Mouse (Mus musculus): ENCODE measurements at regions not wholly inside any gene's neighbourhood (a gene's known extent, or its start where the extent isn't known, plus 50 kb on each side); places are given as distances from the start of the nearest gene placed in this dataset.

DNA sequence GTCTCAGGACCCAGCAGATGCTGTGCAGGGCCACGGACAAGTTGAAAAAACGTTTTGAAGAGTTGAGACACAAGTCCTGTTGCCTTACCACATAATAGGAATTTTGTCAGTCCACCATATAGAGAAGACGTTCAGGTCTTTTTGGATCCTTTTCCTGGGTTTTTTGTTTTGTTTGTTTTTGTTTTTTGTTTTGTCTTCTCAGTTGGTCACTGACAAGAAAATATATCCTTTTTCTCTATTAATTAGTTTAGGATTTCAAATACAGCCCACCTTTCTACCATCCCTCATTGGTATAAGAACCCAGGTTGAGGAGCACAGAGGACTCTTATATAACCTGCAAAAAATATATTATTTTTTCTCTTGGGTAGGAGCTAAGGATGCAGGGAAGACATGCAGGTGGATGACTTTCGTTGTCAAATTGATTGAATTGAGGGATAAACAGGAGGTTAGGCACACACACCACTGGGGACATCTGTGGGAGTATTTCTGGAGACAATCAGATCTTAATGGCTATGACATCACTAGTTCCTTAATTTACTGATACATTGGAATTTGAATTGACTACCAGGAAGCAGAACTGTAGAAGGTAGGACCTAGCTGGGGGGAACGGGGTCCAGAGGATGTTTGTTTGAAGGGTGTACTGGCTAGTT is 101.7 kb upstream of the Cpsf6 start:
- no peak overlapping the region for H3K4me3 ChIP-seq (replicated peaks in 1 of 3; ENCODE audit: low read depth in 2 of 3, low read length in 2 of 3, poor library complexity in 1 of 3)
- dilution Hi-C loops (cut with MboI; ENCODE audit: extremely low pct_ligation_motif_present, extremely low pct_unique_long_range_greater_than_20kb, low sequenced_read_pairs) = no loop called here
- no peaks in the 10 kb centered on the region for H3K4me1 ChIP-seq (ENCODE audit: control insufficient read depth in 1 of 2, insufficient read depth in 2 of 2)
- H3K4me2 ChIP-seq (ENCODE audit: insufficient read depth, low read depth, poor library complexity, severe bottlenecking) = no peak overlapping the region
- no peak for DNase-seq (ENCODE audit: extremely low read depth)
- no peak overlapping the region for H3K9ac ChIP-seq (ENCODE audit: insufficient read depth, low read depth)
- no peaks in the 10 kb centered on the region for H3K27me3 ChIP-seq (replicated peaks)
- in situ Hi-C loops (cut with MboI; ENCODE audit: low pct_ligation_motif_present, low pct_unique_long_range_greater_than_20kb, low sequenced_read_pairs) = no loop called here
- TF ChIP-seq POLR2AphosphoS2 (IDR thresholded peaks at IDR 0.05; ENCODE audit: low read depth, low read length) = no peak
- TF ChIP-seq CTCF (conservative IDR thresholded peaks at IDR 0.05 in 1 of 2, IDR thresholded peaks at IDR 0.05 in 1 of 2; ENCODE audit: low read depth in 2 of 2, low read length in 2 of 2) = no peak
- TF ChIP-seq ELF1 (IDR thresholded peaks at IDR 0.05; ENCODE audit: low read depth, low read length) = no peak
- H3K27ac ChIP-seq (ENCODE audit: insufficient read depth, low read depth) = no peak overlapping the region
- H3K79me2 ChIP-seq (replicated peaks; ENCODE audit: control insufficient read depth, extremely low read depth, insufficient read depth, poor library complexity, severe bottlenecking) = no peaks in the 10 kb centered on the region
- H3K9me3 ChIP-seq (replicated peaks; ENCODE audit: low read length) = no peaks in the 10 kb centered on the region
- H3K36me3 ChIP-seq (replicated peaks in 1 of 2; ENCODE audit: control insufficient read depth in 1 of 2, insufficient read depth in 1 of 2, low read length in 1 of 2) = no peaks in the 10 kb centered on the region

DNA sequence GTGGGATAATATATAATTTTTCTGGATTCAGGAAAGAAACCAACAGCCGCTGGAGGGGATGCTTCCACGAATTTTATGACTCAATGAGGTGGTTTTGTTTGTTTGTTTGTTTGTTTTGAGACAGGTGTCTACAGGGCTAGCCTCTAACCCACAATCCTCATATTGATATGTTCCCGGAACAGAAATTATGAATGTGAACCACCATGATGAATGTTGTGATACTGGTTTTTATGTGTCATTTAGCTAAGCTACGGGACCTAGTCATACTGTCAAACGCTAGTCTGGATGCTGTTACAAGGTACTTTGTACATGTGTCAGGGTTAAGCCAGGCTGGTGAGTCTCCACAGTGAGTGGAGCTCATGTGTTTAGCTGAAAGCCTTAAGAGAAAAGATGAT is 100.6 kb upstream of the Cpsf6 start:
- no peak for DNase-seq (ENCODE audit: extremely low read depth)
- H3K36me3 ChIP-seq (replicated peaks in 1 of 2; ENCODE audit: control insufficient read depth in 1 of 2, insufficient read depth in 1 of 2, low read length in 1 of 2) = no peaks in the 10 kb centered on the region
- no peaks in the 10 kb centered on the region for H3K79me2 ChIP-seq (replicated peaks; ENCODE audit: control insufficient read depth, extremely low read depth, insufficient read depth, poor library complexity, severe bottlenecking)
- no peaks in the 10 kb centered on the region for H3K27me3 ChIP-seq (replicated peaks)
- no peak overlapping the region for H3K9ac ChIP-seq (ENCODE audit: insufficient read depth, low read depth)
- H3K4me1 ChIP-seq (ENCODE audit: control insufficient read depth in 1 of 2, insufficient read depth in 2 of 2) = no peaks in the 10 kb centered on the region
- TF ChIP-seq CTCF (conservative IDR thresholded peaks at IDR 0.05 in 1 of 2, IDR thresholded peaks at IDR 0.05 in 1 of 2; ENCODE audit: low read depth in 2 of 2, low read length in 2 of 2) (no peak), PAX5 (IDR thresholded peaks at IDR 0.05; ENCODE audit: low read length) (no peak), TBP (conservative IDR thresholded peaks at IDR 0.05; ENCODE audit: low read depth, low read length) (no peak), ELF1 (IDR thresholded peaks at IDR 0.05; ENCODE audit: low read depth, low read length) (no peak), UBTF (IDR thresholded peaks at IDR 0.05; ENCODE audit: low read depth, low read length) (no peak), MEF2A (IDR thresholded peaks at IDR 0.05; ENCODE audit: borderline replicate concordance, low read depth, low read length) (no peak), GABPA (IDR thresholded peaks at IDR 0.05; ENCODE audit: insufficient replicate concordance, low read depth, low read length) (no peak), HCFC1 (IDR thresholded peaks at IDR 0.05; ENCODE audit: low read depth, low read length) (no peak), MAZ (IDR thresholded peaks at IDR 0.05; ENCODE audit: low read depth, low read length) (no peak), ZKSCAN1 (IDR thresholded peaks at IDR 0.05; ENCODE audit: borderline replicate concordance, low read depth, low read length) (no peak), ZNF384 (IDR thresholded peaks at IDR 0.05; ENCODE audit: low read depth, low read length) (no peak), EP300 (IDR thresholded peaks at IDR 0.05; ENCODE audit: low read length) (no peak), ZMIZ1 (IDR thresholded peaks at IDR 0.05; ENCODE audit: low read depth, low read length) (no peak), CHD2 (IDR thresholded peaks at IDR 0.05; ENCODE audit: low read length) (no peak), CHD1 (IDR thresholded peaks at IDR 0.05; ENCODE audit: low read depth, low read length) (no peak)
- no peak overlapping the region for H3K4me3 ChIP-seq (replicated peaks in 1 of 3; ENCODE audit: low read depth in 2 of 3, low read length in 2 of 3, poor library complexity in 1 of 3)
- no peaks in the 10 kb centered on the region for H3K9me3 ChIP-seq (replicated peaks; ENCODE audit: low read length)
- H3K27ac ChIP-seq (ENCODE audit: insufficient read depth, low read depth) = no peak overlapping the region
- in situ Hi-C loops (cut with MboI; ENCODE audit: low pct_ligation_motif_present, low pct_unique_long_range_greater_than_20kb, low sequenced_read_pairs) = no loop called here
- dilution Hi-C loops (cut with MboI; ENCODE audit: extremely low pct_ligation_motif_present, extremely low pct_unique_long_range_greater_than_20kb, low sequenced_read_pairs) = no loop called here
- no peak overlapping the region for H3K4me2 ChIP-seq (ENCODE audit: insufficient read depth, low read depth, poor library complexity, severe bottlenecking)

Measured in CH12.LX (cell line).